Mouse (Mus musculus) limb, embryonic 15.5 days (tissue): Measurements from ENCODE around the gene Agpat3. TPM values are rescaled to one million over a fixed set of nuclear protein-coding genes. Genes with fewer than 3 reads are reported as not detected.
"Not testable (repeated sequence)": the region's sequence is repeated elsewhere in the genome, so short reads cannot be mapped to it uniquely, and the experiment has no call there.

Experiments used
- ATAC-seq: fragments of 200-750 bp; cut with Nextera tagmentation; 2 replicates; pipeline ENCODE4 v1.8.0; 2017; ENCODE audit warnings: low read depth, moderate TSS enrichment; ENCODE audit not compliant: insufficient number of reproducible peaks, low FRiP score, low TSS enrichment
- H3K27ac ChIP-seq: fragments of 300-500 bp; sonication (generic); 2 replicates; pipeline ENCODE4 v1.5.1; 2015; ENCODE audit warnings: moderate library complexity, mild to moderate bottlenecking, inconsistent platforms
- H3K27me3 ChIP-seq: fragments of 300-500 bp; sonication (generic); 2 replicates; pipeline ENCODE4 v1.6.1; 2015; ENCODE audit warnings: inconsistent platforms
- H3K36me3 ChIP-seq: fragments of 300-500 bp; sonication (generic); 2 replicates; pipeline ENCODE4 v1.6.1; 2015; ENCODE audit warnings: inconsistent platforms
- H3K4me1 ChIP-seq: fragments of 300-500 bp; sonication (generic); 2 replicates; pipeline ENCODE4 v1.6.1; 2015; ENCODE audit warnings: inconsistent platforms
- H3K4me2 ChIP-seq: fragments of 300-500 bp; sonication (generic); 2 replicates; pipeline ENCODE4 v1.6.1; 2015; ENCODE audit warnings: mild to moderate bottlenecking, inconsistent platforms
- H3K4me3 ChIP-seq: fragments of 300-500 bp; sonication (generic); 2 replicates; pipeline ENCODE4 v1.5.1; 2015; ENCODE audit warnings: mild to moderate bottlenecking, inconsistent platforms
- H3K9ac ChIP-seq: fragments of 300-500 bp; sonication (generic); 2 replicates; pipeline ENCODE4 v1.6.1; 2015; ENCODE audit warnings: inconsistent platforms
- H3K9me3 ChIP-seq: fragments of 300-500 bp; sonication (generic); 2 replicates; pipeline ENCODE4 v1.6.1; 2016; ENCODE audit warnings: inconsistent platforms
- WGBS: fragments of 180-500 bp; shearing (Covaris S2); methylation state at CpG from one replicate; pipeline ENCODE4 v1.1.7; 2015; 5-methylcytosine and 5-hydroxymethylcytosine counted together
- polyA plus RNA-seq: library from polyadenylated mRNA; unstranded; fragments of >200 nt; fragmentation: Nextera tagmentation; extraction: Ambion mirVana; gene quantifications from 2 replicates; pipeline ENCODE4 v1.2.1, GENCODE M21; 2015

The Agpat3 gene
- polyA plus RNA-seq, 1 experiment from 2014 or later = 111 TPM

GRCm38 (mm10) chr10:78378516-78378915, 26.2 kb upstream of the Agpat3 start:
- ATAC-seq = no peak
- no peaks in the 10 kb centered on the region for H3K4me1 ChIP-seq
- H3K27me3 ChIP-seq = no peaks in the 10 kb centered on the region
- no peak overlapping the region for H3K27ac ChIP-seq
- no peak overlapping the region for H3K4me3 ChIP-seq
- H3K9me3 ChIP-seq = no peaks in the 10 kb centered on the region
- WGBS = 97% methylated on average over 7 of the region's 7 CpGs
- no peaks in the 10 kb centered on the region for H3K36me3 ChIP-seq
- no peak overlapping the region for H3K9ac ChIP-seq
- H3K4me2 ChIP-seq = no peak overlapping the region

GRCm38 (mm10) chr10:78372681-78373668, 20.7 kb upstream of the Agpat3 start:
- H3K4me1 ChIP-seq = no peaks in the 10 kb centered on the region
- no peak overlapping the region for H3K4me3 ChIP-seq
- H3K9ac ChIP-seq = no peak overlapping the region
- 63% methylated on average over 27 of the region's 27 CpGs for WGBS
- no peak for ATAC-seq
- H3K9me3 ChIP-seq = no peaks in the 10 kb centered on the region
- H3K4me2 ChIP-seq = no peak overlapping the region
- no peak overlapping the region for H3K27ac ChIP-seq
- H3K27me3 ChIP-seq = no peaks in the 10 kb centered on the region
- H3K36me3 ChIP-seq = no peaks in the 10 kb centered on the region

- 69% methylated on average over 6 of the region's 6 CpGs for WGBS
- H3K4me1 ChIP-seq = no peaks in the 10 kb centered on the region
- ATAC-seq = no peak
These were observed 19.5 kb upstream of the Agpat3 start for GRCm38 (mm10) chr10:78371746-78372145.

GRCm38 (mm10) chr10:78367586-78367985, 15.3 kb upstream of the Agpat3 start:
- no peak overlapping the region for H3K27ac ChIP-seq
- H3K4me1 ChIP-seq = 0 out of 2 replicates have a peak, but pooled peaks cover 5% of the 10 kb centered on the region
- ATAC-seq = no peak
- H3K4me2 ChIP-seq = no peak overlapping the region
- H3K9me3 ChIP-seq = no peaks in the 10 kb centered on the region
- no peaks in the 10 kb centered on the region for H3K27me3 ChIP-seq
- no peak overlapping the region for H3K4me3 ChIP-seq
- no peak overlapping the region for H3K9ac ChIP-seq
- WGBS = 74% methylated on average over 4 of the region's 4 CpGs
- H3K36me3 ChIP-seq = no peaks in the 10 kb centered on the region

More at GRCm38 (mm10) chr10:78371746-78372145, 19.5 kb upstream of the Agpat3 start:
- Histone ChIP-seq H3K4me3 (no peak overlapping the region), H3K9ac (no peak overlapping the region), H3K9me3 (no peaks in the 10 kb centered on the region), H3K27me3 (no peaks in the 10 kb centered on the region), H3K36me3 (no peaks in the 10 kb centered on the region), H3K27ac (no peak overlapping the region), H3K4me2 (no peak overlapping the region)

- H3K4me3 ChIP-seq = no peak overlapping the region
- H3K4me1 ChIP-seq = 0 out of 2 replicates have a peak, but pooled peaks cover 5% of the 10 kb centered on the region
- H3K9me3 ChIP-seq = no peaks in the 10 kb centered on the region
- no peaks in the 10 kb centered on the region for H3K27me3 ChIP-seq
- 50% methylated on average over 9 of the region's 9 CpGs for WGBS
- no peak overlapping the region for H3K27ac ChIP-seq
- no peak for ATAC-seq
- no peaks in the 10 kb centered on the region for H3K36me3 ChIP-seq
- H3K9ac ChIP-seq = no peak overlapping the region
- no peak overlapping the region for H3K4me2 ChIP-seq
These were observed 14.6 kb upstream of the Agpat3 start for GRCm38 (mm10) chr10:78366851-78367312.

- H3K27ac ChIP-seq = no peak overlapping the region
- no peaks in the 10 kb centered on the region for H3K36me3 ChIP-seq
- no peak for ATAC-seq
- no peak overlapping the region for H3K9ac ChIP-seq
- 38% methylated on average over 5 of the region's 5 CpGs for WGBS
- H3K9me3 ChIP-seq = no peaks in the 10 kb centered on the region
- no peak overlapping the region for H3K4me3 ChIP-seq
- H3K4me2 ChIP-seq = no peak overlapping the region
- H3K4me1 ChIP-seq = 0 out of 2 replicates have a peak, but pooled peaks cover 5% of the 10 kb centered on the region
- H3K27me3 ChIP-seq = no peaks in the 10 kb centered on the region
These were observed 14.0 kb upstream of the Agpat3 start for GRCm38 (mm10) chr10:78366195-78366834.

- Histone ChIP-seq H3K9ac (no peak overlapping the region), H3K4me3 (no peak overlapping the region), H3K27me3 (no peaks in the 10 kb centered on the region), H3K36me3 (no peaks in the 10 kb centered on the region), H3K9me3 (no peaks in the 10 kb centered on the region), H3K4me1 (peaks cover 5% of the 10 kb centered on the region; the same call in 1 of the 2 replicates), H3K4me2 (no peak overlapping the region), H3K27ac (no peak overlapping the region)
- WGBS = 81% methylated on average over 6 of the region's 6 CpGs
- ATAC-seq = no peak
These were observed 13.3 kb upstream of the Agpat3 start for GRCm38 (mm10) chr10:78365555-78365954.

GRCm38 (mm10) chr10:78364106-78364505, 11.8 kb upstream of the Agpat3 start:
- Histone ChIP-seq H3K27ac (no peak overlapping the region), H3K4me3 (no peak overlapping the region), H3K27me3 (no peaks in the 10 kb centered on the region), H3K4me1 (peaks cover 13% of the 10 kb centered on the region; the same call in 1 of the 2 replicates), H3K4me2 (no peak overlapping the region), H3K9ac (no peak overlapping the region), H3K36me3 (no peaks in the 10 kb centered on the region), H3K9me3 (no peaks in the 10 kb centered on the region)
- WGBS = 75% methylated on average over 2 of the region's 2 CpGs
- ATAC-seq = no peak

GRCm38 (mm10) chr10:78363366-78363765, 11.1 kb upstream of the Agpat3 start:
- no peaks in the 10 kb centered on the region for H3K9me3 ChIP-seq
- H3K9ac ChIP-seq = no peak overlapping the region
- WGBS = 84% methylated on average over 6 of the region's 6 CpGs
- peaks cover 15% of the 10 kb centered on the region; the same call in 1 of the 2 replicates for H3K4me1 ChIP-seq
- no peak overlapping the region for H3K27ac ChIP-seq
- no peak overlapping the region for H3K4me2 ChIP-seq
- no peaks in the 10 kb centered on the region for H3K27me3 ChIP-seq
- no peak overlapping the region for H3K4me3 ChIP-seq
- ATAC-seq = no peak
- H3K36me3 ChIP-seq = no peaks in the 10 kb centered on the region

GRCm38 (mm10) chr10:78361951-78362350, 9.7 kb upstream of the Agpat3 start:
- 71% methylated on average over 2 of the region's 2 CpGs for WGBS
- Histone ChIP-seq H3K27me3 (no peaks in the 10 kb centered on the region), H3K4me2 (no peak overlapping the region), H3K36me3 (no peaks in the 10 kb centered on the region), H3K4me3 (no peak overlapping the region), H3K9ac (no peak overlapping the region), H3K4me1 (peaks cover 15% of the 10 kb centered on the region; the same call in 1 of the 2 replicates), H3K9me3 (no peaks in the 10 kb centered on the region), H3K27ac (no peak overlapping the region)
- ATAC-seq = no peak

GRCm38 (mm10) chr10:78360290-78360711, 8.0 kb upstream of the Agpat3 start:
- H3K27ac ChIP-seq = no peak overlapping the region
- WGBS = 14% methylated on average over 3 of the region's 3 CpGs
- ATAC-seq = no peak

GRCm38 (mm10) chr10:78358999-78359398, 6.7 kb upstream of the Agpat3 start:
- ATAC-seq, H3K4me2 ChIP-seq, H3K4me3 ChIP-seq, H3K27me3 ChIP-seq, H3K36me3 ChIP-seq, H3K9ac ChIP-seq, H3K27ac ChIP-seq, H3K9me3 ChIP-seq: not testable (repeated sequence)
- whole genome bisulfite sequencing = 87% methylated on average over 3 of the region's 3 CpGs
- peaks cover 17% of the 10 kb centered on the region; the same call in 1 of the 2 replicates for H3K4me1 ChIP-seq

More at GRCm38 (mm10) chr10:78360290-78360711, 8.0 kb upstream of the Agpat3 start:
- Histone ChIP-seq H3K4me2 (no peak overlapping the region), H3K9me3 (no peaks in the 10 kb centered on the region), H3K36me3 (no peaks in the 10 kb centered on the region), H3K4me1 (peaks cover 17% of the 10 kb centered on the region; the same call in 1 of the 2 replicates), H3K27me3 (no peaks in the 10 kb centered on the region), H3K9ac (no peak overlapping the region), H3K4me3 (no peak overlapping the region)
